Mouse (Mus musculus): ENCODE measurements around the gene Sun1. TPM values are rescaled to one million over a fixed set of nuclear protein-coding genes. Genes with fewer than 3 reads are reported as not detected.

The Sun1 gene
- polyA plus RNA-seq, 1 experiment from 2014 or later = 43.6 TPM

DNA sequence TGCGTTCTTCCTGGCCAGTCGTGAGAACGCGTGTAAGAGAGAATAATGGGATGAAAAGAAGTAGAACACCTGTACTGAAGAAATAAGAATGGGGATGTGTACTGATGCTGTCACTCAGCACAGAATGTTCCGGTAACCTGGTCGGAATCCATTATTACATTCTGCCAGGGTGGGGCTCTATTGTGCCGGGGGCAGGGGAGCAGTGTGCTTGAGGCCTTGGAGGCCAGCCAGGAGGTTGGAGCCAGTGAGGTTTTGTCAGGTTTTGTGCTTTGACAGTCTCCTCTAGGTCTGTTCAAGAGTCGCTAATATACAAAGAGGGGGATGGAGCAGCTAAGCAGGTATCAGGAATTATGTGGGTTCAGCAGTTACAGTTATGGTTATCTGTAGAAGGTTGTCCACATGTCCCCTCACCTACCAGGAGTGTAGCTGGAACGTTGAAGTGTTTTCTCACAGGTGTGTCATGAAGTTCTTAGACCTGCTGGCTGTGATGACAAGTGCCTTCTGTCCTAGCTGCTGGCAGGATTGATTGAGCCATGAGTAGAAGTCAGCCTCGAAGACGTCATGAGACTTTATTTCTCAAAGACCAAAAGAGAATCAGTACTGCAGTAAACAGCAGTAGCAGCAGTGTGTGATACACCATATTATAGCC, 11.4 kb downstream of the Sun1 start:
- Histone ChIP-seq H3K9ac (no peak overlapping the region), H3K9me3 (no peaks in the 10 kb centered on the region), H3K4me2 (no peak overlapping the region), H3K4me3 (no peak overlapping the region), H3K4me1 (replicated peaks) (peaks cover 5% of the 10 kb centered on the region; the same call in 1 of the 2 replicates), H3K27me3 (no peaks in the 10 kb centered on the region), H3K36me3 (peaks cover 45% of the 10 kb centered on the region), H3K27ac (no peak overlapping the region)
- ATAC-seq (ENCODE audit: low FRiP score) = no peak
- 92% methylated on average over 11 of the region's 11 CpGs for WGBS

DNA sequence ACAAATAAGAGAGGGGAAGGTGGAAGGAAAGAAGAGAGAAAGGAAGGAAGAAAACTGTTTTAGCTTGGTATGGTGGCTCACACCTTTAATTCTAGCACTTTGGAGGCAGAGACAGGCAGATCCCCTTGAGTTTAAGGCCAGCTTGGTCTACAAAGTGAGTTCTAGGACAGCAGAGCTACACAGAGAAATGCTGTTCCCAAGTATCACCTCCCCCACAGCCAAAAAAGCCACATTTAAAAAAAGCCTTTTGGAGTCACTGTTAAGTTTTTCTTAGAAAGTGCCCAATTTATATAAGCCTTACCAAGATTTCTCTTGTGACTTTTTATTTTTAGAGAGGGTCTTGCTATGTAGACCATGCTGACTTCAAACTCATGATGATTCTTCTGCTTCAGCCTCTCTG, 13.9 kb downstream of the Sun1 start:
- Histone ChIP-seq H3K27me3 (no peaks in the 10 kb centered on the region), H3K9ac (no peak overlapping the region), H3K4me1 (replicated peaks) (0 out of 2 replicates have a peak, but pooled peaks cover 2% of the 10 kb centered on the region), H3K9me3 (no peaks in the 10 kb centered on the region), H3K27ac (no peak overlapping the region), H3K4me3 (no peak overlapping the region), H3K4me2 (no peak overlapping the region), H3K36me3 (peaks cover 45% of the 10 kb centered on the region)
- ATAC-seq (ENCODE audit: low FRiP score) = no peak

DNA sequence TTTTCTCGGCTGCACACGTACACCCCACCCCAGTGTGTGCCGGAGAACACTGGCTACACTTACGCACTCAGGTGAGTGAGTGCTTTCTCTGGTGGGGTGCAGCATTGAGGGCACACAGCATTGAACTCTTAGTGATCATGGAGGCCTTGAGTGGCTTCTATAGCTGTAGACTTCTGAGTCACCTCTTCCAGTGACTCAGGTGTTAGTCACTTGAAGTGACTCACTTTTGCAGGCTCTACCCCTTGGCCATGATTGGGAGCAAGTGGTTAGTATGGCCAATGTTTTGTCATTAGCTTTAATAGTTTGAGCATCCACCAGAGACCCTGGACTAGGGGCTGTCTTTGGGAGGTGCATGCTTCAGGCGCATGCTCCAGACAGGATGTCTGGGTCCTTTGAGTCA, 14.7 kb downstream of the Sun1 start:
- 95% methylated on average over 5 of the region's 5 CpGs for WGBS

DNA sequence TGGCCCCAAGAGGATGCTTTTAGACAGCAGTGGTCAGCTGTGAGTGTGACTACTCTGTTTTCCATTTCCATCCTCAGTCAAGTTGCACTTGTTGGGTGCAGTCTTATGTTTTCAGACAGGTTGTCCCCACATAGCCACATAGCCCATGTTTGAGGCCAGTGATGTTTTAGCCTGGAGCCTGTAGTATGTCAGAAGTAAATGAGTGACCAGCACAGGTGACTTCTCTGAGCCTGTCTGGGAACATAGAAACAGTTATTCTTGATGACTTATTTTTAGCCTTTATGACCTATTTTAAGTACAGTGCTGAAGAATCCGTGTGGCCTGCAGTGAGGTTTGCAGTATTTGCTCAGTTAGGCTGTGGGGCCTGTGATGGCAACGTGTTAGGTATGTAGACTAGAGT, 15.7 kb downstream of the Sun1 start:
- H3K36me3 ChIP-seq = peaks cover 46% of the 10 kb centered on the region
- no peak overlapping the region for H3K9ac ChIP-seq
- H3K27me3 ChIP-seq = no peaks in the 10 kb centered on the region
- no peaks in the 10 kb centered on the region for H3K9me3 ChIP-seq
- H3K4me3 ChIP-seq = no peak overlapping the region
- no peak overlapping the region for H3K27ac ChIP-seq
- ATAC-seq (ENCODE audit: low FRiP score) = no peak
- H3K4me2 ChIP-seq = no peak overlapping the region
- H3K4me1 ChIP-seq (replicated peaks) = 0 out of 2 replicates have a peak, but pooled peaks cover 2% of the 10 kb centered on the region
- 97% methylated on average over 2 of the region's 2 CpGs for WGBS

More for the DNA sequence above, 14.7 kb downstream of the Sun1 start:
- Histone ChIP-seq H3K36me3 (peaks cover 46% of the 10 kb centered on the region), H3K9ac (no peak overlapping the region), H3K27ac (no peak overlapping the region), H3K4me2 (no peak overlapping the region), H3K4me1 (replicated peaks) (0 out of 2 replicates have a peak, but pooled peaks cover 2% of the 10 kb centered on the region), H3K4me3 (no peak overlapping the region), H3K27me3 (no peaks in the 10 kb centered on the region), H3K9me3 (no peaks in the 10 kb centered on the region)
- ATAC-seq (ENCODE audit: low FRiP score) = no peak

DNA sequence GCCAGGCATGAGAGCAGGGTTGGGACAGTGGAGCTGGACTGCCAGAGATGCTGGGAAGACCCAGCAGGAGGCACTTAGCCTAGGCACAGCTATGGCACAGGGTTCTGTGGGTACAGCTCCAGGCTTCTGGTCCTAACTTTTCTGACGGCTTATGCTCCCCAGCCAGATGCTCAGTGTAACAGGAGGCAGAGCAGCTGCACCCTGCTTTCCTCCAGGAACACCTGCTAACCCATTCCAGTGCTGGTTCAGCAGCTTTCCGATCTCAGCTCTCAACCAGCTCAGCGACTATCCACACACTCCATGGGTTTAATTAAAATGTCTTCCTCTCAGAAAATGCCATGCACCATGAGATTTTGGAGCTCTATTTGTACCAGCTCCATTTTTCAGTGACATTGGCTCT, 16.3 kb downstream of the Sun1 start:
- WGBS = 94% methylated on average over 3 of the region's 3 CpGs
- H3K27me3 ChIP-seq = no peaks in the 10 kb centered on the region
- 0 out of 2 replicates have a peak, but pooled peaks cover under 1% of the 10 kb centered on the region for H3K4me1 ChIP-seq (replicated peaks)
- no peak for ATAC-seq (ENCODE audit: low FRiP score)
- H3K4me3 ChIP-seq = no peak overlapping the region
- no peaks in the 10 kb centered on the region for H3K9me3 ChIP-seq
- no peak overlapping the region for H3K9ac ChIP-seq
- peaks cover 52% of the 10 kb centered on the region for H3K36me3 ChIP-seq
- no peak overlapping the region for H3K4me2 ChIP-seq
- H3K27ac ChIP-seq = no peak overlapping the region

DNA sequence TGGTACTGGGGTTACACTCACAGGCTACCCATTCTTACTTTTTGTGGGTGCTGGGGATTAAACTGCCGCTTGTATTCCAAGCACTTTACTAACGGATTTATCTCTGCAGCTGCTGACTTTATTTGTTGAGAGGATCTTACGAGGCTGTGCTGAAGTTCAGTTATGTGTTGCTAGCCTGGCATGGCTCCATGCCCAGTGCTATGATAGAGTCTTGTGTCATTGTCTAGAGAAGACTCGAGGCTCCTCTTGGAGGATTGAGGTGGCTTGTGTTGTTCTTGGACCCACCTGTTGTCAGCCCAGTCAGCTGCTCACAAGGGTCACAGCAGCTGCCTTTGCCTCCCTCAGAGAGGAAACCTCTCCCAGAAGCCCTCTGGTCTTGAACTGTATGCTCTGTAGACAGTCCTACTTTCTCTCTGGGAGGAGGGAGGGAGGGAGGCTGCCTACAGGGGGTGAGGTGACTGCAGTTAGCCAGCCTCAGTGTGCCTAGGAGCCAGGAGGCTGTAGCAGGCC, 19.6 kb downstream of the Sun1 start:
- Histone ChIP-seq H3K9me3 (no peaks in the 10 kb centered on the region), H3K4me2 (no peak overlapping the region), H3K4me1 (replicated peaks) (no peaks in the 10 kb centered on the region), H3K4me3 (no peak overlapping the region), H3K36me3 (peaks cover 76% of the 10 kb centered on the region), H3K27ac (no peak overlapping the region), H3K9ac (no peak overlapping the region), H3K27me3 (no peaks in the 10 kb centered on the region)
- ATAC-seq (ENCODE audit: low FRiP score) = no peak
- whole genome bisulfite sequencing = 92% methylated on average over 4 of the region's 4 CpGs

DNA sequence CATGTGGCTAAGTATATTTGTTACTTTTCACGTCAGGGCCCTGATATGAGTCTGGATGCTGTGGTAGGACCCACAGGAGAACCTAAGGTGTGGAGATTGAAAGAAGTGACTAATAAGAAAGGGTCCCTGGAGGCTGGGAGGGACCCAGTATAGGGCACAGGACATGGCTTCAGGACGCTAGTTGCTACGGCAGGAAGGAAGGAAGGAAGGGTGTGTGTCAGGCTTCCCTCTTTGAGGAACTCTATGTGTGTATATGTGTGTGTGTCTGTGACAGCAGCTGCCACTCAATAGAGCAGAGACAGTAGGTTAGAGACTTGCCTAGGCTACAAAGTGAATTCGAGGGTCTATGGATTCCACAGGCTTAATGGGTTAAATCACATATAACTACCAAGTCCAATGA, 20.2 kb downstream of the Sun1 start:
- Histone ChIP-seq H3K36me3 (peaks cover 76% of the 10 kb centered on the region), H3K27ac (no peak overlapping the region), H3K9ac (no peak overlapping the region), H3K27me3 (no peaks in the 10 kb centered on the region), H3K4me3 (no peak overlapping the region), H3K4me1 (replicated peaks) (no peaks in the 10 kb centered on the region), H3K4me2 (no peak overlapping the region), H3K9me3 (no peaks in the 10 kb centered on the region)
- 95% methylated on average over 4 of the region's 4 CpGs for WGBS
- no peak for ATAC-seq (ENCODE audit: low FRiP score)

DNA sequence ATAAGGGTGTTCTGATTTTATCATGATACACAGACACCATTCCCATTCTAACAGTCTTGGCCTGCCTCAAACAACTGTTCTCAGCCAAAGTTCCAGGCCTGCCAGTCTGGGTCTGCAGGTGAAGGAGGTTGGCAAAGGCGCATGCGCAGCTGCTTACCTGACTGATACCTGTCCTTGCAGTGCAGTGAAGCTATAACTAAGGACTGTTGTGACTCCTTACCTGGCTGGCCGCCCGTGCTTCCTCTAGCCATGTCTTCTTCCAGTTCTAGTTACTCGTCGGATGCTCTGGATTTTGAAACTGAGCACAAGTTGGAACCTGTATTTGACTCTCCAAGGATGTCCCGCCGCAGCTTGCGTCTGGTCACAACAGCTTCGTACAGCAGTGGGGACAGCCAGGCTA, 22.9 kb downstream of the Sun1 start:
- ATAC-seq (ENCODE audit: low FRiP score) = no peak
- H3K36me3 ChIP-seq = peaks cover 84% of the 10 kb centered on the region

DNA sequence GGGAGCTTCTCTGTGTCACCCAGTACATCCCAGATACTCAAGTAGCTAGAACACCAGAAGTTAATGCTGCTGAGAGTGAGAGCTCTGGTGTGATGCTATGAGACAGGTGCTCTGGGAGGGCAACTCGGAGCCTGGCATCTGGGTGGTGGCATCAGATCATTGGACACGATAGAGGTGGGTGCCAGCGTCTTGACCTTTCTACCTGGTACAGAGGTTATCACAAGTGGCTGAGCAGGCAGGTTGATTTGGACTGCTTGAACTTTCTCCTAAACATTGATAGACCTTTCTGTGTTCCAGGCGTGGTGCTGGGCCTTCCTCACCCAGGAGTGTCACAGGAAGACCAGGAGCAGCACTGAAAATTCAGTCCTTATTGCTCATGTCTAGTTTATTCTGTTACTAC, 26.8 kb downstream of the Sun1 start:
- Histone ChIP-seq H3K4me2 (no peak overlapping the region), H3K27ac (no peak overlapping the region), H3K36me3 (peaks cover 95% of the 10 kb centered on the region), H3K27me3 (no peaks in the 10 kb centered on the region), H3K9me3 (no peaks in the 10 kb centered on the region), H3K4me3 (no peak overlapping the region), H3K9ac (no peak overlapping the region), H3K4me1 (replicated peaks) (no peaks in the 10 kb centered on the region)
- WGBS = 97% methylated on average over 4 of the region's 4 CpGs
- no peak for ATAC-seq (ENCODE audit: low FRiP score)

More for the DNA sequence above, 22.9 kb downstream of the Sun1 start:
- WGBS = 96% methylated on average over 10 of the region's 10 CpGs
- Histone ChIP-seq H3K9ac (no peak overlapping the region), H3K27me3 (no peaks in the 10 kb centered on the region), H3K4me3 (no peak overlapping the region), H3K27ac (no peak overlapping the region), H3K9me3 (no peaks in the 10 kb centered on the region), H3K4me1 (replicated peaks) (no peaks in the 10 kb centered on the region), H3K4me2 (no peak overlapping the region)

DNA sequence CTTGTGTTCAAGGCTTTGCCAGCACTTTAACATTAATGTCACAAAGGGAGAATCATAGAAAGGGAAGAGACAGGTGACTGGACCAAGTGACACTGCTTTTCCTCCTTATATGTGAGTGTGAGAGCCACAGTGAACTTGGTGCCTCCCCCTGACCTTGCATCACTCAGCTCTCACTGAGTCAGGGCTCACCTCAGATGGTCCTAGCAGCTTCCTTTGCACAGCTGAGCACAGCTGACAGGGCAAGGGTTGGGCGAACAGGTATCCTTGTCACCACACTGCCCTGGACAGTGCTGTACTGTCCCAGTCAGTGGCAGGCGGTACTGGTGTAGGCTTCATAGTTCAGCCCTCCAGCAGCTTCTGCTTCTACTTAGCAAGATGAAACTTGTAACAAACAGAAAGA, 27.2 kb downstream of the Sun1 start:
- H3K9ac ChIP-seq = no peak overlapping the region
- H3K27me3 ChIP-seq = no peaks in the 10 kb centered on the region
- no peak for ATAC-seq (ENCODE audit: low FRiP score)
- H3K27ac ChIP-seq = no peak overlapping the region
- H3K9me3 ChIP-seq = no peaks in the 10 kb centered on the region
- no peak overlapping the region for H3K4me3 ChIP-seq
- 100% methylated on average over 2 of the region's 2 CpGs for WGBS
- no peak overlapping the region for H3K4me2 ChIP-seq
- H3K36me3 ChIP-seq = peaks cover 95% of the 10 kb centered on the region
- no peaks in the 10 kb centered on the region for H3K4me1 ChIP-seq (replicated peaks)

DNA sequence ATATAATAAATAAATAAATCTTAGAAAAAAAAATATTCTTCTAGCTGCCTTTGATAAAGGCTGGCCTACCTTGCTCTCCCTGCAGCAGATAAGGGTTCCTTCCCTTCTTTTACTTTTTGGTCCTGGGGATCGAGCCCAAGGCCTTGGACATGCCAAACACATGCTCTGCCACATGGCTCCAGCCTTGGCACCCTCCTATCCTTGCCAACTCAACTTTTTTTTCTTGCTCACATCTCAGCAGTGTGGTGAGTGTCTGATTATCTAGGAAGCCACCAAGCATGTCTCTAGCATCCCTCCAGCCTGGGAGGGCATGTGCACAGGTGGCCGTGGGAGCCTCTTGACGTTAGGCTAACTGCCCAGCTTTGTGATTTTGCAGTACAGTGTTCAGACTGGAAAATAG, 27.9 kb downstream of the Sun1 start:
- ATAC-seq (ENCODE audit: low FRiP score) = no peak
- H3K4me3 ChIP-seq = no peak overlapping the region
- H3K27me3 ChIP-seq = no peaks in the 10 kb centered on the region
- H3K36me3 ChIP-seq = peaks cover 95% of the 10 kb centered on the region
- WGBS = 94% methylated on average over 3 of the region's 3 CpGs
- no peak overlapping the region for H3K27ac ChIP-seq
- no peaks in the 10 kb centered on the region for H3K4me1 ChIP-seq (replicated peaks)
- H3K9me3 ChIP-seq = no peaks in the 10 kb centered on the region
- H3K4me2 ChIP-seq = no peak overlapping the region
- H3K9ac ChIP-seq = no peak overlapping the region

DNA sequence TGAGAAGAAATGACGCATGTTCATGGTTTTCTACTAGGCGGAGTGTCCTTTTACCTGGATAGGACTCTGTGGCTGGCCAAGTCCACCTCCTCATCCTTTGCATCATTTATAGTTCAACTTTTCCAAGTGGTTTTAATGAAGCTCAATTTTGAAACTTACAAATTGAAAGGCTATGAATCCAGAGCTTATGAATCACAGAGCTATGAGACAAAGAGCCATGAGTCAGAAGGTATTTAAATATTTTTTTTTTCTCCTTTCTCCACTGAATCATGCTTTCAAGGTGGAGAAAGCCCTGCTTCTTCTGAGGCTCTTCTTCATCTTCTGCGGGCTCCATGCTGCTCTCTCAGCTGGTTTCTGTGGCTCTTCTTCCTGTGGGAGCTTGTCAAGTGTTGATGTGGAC, 29.3 kb downstream of the Sun1 start:
- H3K4me3 ChIP-seq = no peak overlapping the region
- no peak for ATAC-seq (ENCODE audit: low FRiP score)
- WGBS = 96% methylated on average over 3 of the region's 3 CpGs
- no peaks in the 10 kb centered on the region for H3K27me3 ChIP-seq
- peaks cover 95% of the 10 kb centered on the region for H3K36me3 ChIP-seq
- no peaks in the 10 kb centered on the region for H3K4me1 ChIP-seq (replicated peaks)
- no peak overlapping the region for H3K27ac ChIP-seq
- H3K9me3 ChIP-seq = no peaks in the 10 kb centered on the region
- no peak overlapping the region for H3K4me2 ChIP-seq
- no peak overlapping the region for H3K9ac ChIP-seq

DNA sequence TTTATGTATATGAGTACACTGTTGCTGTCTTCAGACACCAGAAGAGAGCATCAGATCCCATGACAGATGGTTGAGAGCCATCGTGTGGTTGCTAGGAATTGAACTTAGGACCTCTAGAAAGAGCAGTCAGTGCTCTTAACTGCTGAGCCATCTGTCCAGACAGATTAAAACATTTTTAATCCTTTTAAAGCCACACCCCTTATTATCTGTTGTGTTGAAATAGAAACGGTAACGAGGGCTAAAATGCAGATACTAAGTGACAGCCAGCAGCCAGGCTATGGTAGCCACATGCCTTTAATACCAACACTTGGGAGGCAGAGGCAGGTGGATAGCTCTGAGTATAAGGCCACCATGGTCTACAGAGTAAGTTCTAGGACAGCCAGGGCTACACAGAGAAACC, 31.6 kb downstream of the Sun1 start:
- no peak for ATAC-seq (ENCODE audit: low FRiP score)
- Histone ChIP-seq H3K27ac (no peak overlapping the region), H3K4me2 (no peak overlapping the region), H3K9ac (no peak overlapping the region), H3K36me3 (peaks cover 96% of the 10 kb centered on the region), H3K9me3 (no peaks in the 10 kb centered on the region), H3K4me3 (no peak overlapping the region), H3K4me1 (replicated peaks) (no peaks in the 10 kb centered on the region), H3K27me3 (no peaks in the 10 kb centered on the region)
- WGBS = 87% methylated on average over 3 of the region's 3 CpGs

All from hindbrain, embryonic 13.5 days (tissue).